Mouse (Mus musculus) intestine, embryonic 16.5 days (tissue): ENCODE results near the gene Kcnc3. TPM values are rescaled to one million over a fixed set of nuclear protein-coding genes. Genes with fewer than 3 reads are reported as not detected.
A peak's percentile ranks its signal among the peaks of the same experiment; 100 is the strongest.

Source experiments
- ATAC-seq: fragments of 200-750 bp; cut with Nextera tagmentation; 2 replicates; pipeline ENCODE4 v1.8.0; 2017; ENCODE audit warnings: moderate TSS enrichment, moderate library complexity
- H3K27ac ChIP-seq: fragments of 300-500 bp; sonication (generic); 2 replicates; pipeline ENCODE4 v1.5.1; 2014; ENCODE audit warnings: mild to moderate bottlenecking, low read length
- H3K27me3 ChIP-seq: fragments of 300-500 bp; sonication (generic); replicated peaks from 2 replicates; pipeline ENCODE4 v1.6.1; 2014; ENCODE audit warnings: low read length, control low read depth, mixed read lengths; ENCODE audit not compliant: control insufficient read depth, insufficient read depth
- H3K36me3 ChIP-seq: fragments of 300-500 bp; sonication (generic); 2 replicates; pipeline ENCODE4 v1.6.1; 2014; ENCODE audit warnings: low read length, control low read depth; ENCODE audit not compliant: control insufficient read depth, insufficient read depth
- H3K4me1 ChIP-seq: fragments of 300-500 bp; sonication (generic); 2 replicates; pipeline ENCODE4 v1.6.1; 2014; ENCODE audit warnings: low read length, control low read depth, mixed read lengths; ENCODE audit not compliant: control insufficient read depth, insufficient read depth
- H3K4me2 ChIP-seq: fragments of 300-500 bp; sonication (generic); 2 replicates; pipeline ENCODE4 v1.6.1; 2014; ENCODE audit warnings: low read depth, low read length, control low read depth
- H3K4me3 ChIP-seq: fragments of 300-500 bp; sonication (generic); 2 replicates; pipeline ENCODE4 v1.5.1; 2014; ENCODE audit warnings: mild to moderate bottlenecking, low read length
- H3K9ac ChIP-seq: fragments of 300-500 bp; sonication (generic); 2 replicates; pipeline ENCODE4 v1.6.1; 2014; ENCODE audit warnings: low read depth, low read length
- H3K9me3 ChIP-seq: fragments of 300-500 bp; sonication (generic); 2 replicates; pipeline ENCODE4 v1.6.1; 2016; ENCODE audit warnings: low read length, control low read depth; ENCODE audit not compliant: control insufficient read depth
- WGBS: fragments of 180-500 bp; shearing (Covaris S2); extraction: QIAGEN DNeasy Blood & Tissue Kit; methylation state at CpG from one replicate; pipeline ENCODE4 v1.1.7; 2014; 5-methylcytosine and 5-hydroxymethylcytosine counted together
- polyA plus RNA-seq: library from polyadenylated mRNA; unstranded; fragments of >200 nt; fragmentation: Nextera tagmentation; extraction: Ambion mirVana; gene quantifications from 2 replicates; pipeline ENCODE4 v1.2.1, GENCODE M21; 2015

Kcnc3 gene
- polyA plus RNA-seq, 1 experiment from 2014 or later: 0.20 TPM

- no peak overlapping the region for H3K4me3 ChIP-seq
- H3K9me3 ChIP-seq: no peaks in the 10 kb centered on the region
- H3K9ac ChIP-seq: no peak overlapping the region
- H3K27ac ChIP-seq: no peak overlapping the region
- peaks cover 43% of the 10 kb centered on the region for H3K27me3 ChIP-seq
- 77% methylated on average over 4 of the region's 4 CpGs for WGBS
- no peak for ATAC-seq
- H3K4me1 ChIP-seq: peaks cover 7% of the 10 kb centered on the region; the same call in 1 of the 2 replicates
- no peaks in the 10 kb centered on the region for H3K36me3 ChIP-seq
- no peak overlapping the region for H3K4me2 ChIP-seq
Measured at GRCm38 (mm10) chr7:44584265-44584804, 6.1 kb upstream of the Kcnc3 start.

- Histone ChIP-seq H3K36me3 (no peaks in the 10 kb centered on the region), H3K27me3 (peaks cover 48% of the 10 kb centered on the region)
Measured at GRCm38 (mm10) chr7:44584921-44585320, 5.5 kb upstream of the Kcnc3 start.

GRCm38 (mm10) chr7:44585606-44586005, 4.9 kb upstream of the Kcnc3 start:
- WGBS: 90% methylated on average over 6 of the region's 6 CpGs

More at GRCm38 (mm10) chr7:44584921-44585320, 5.5 kb upstream of the Kcnc3 start:
- H3K27ac ChIP-seq: no peak overlapping the region
- H3K4me2 ChIP-seq: no peak overlapping the region
- WGBS: 88% methylated on average over 6 of the region's 6 CpGs
- H3K4me1 ChIP-seq: peaks cover 7% of the 10 kb centered on the region; the same call in 1 of the 2 replicates
- no peak overlapping the region for H3K4me3 ChIP-seq
- H3K9ac ChIP-seq: no peak overlapping the region
- ATAC-seq: no peak
- H3K9me3 ChIP-seq: no peaks in the 10 kb centered on the region

GRCm38 (mm10) chr7:44586518-44586917, 3.9 kb upstream of the Kcnc3 start:
- H3K36me3 ChIP-seq: no peaks in the 10 kb centered on the region
- peak overlapping the region; percentile 1; the same call in 1 of the 2 replicates for H3K9ac ChIP-seq
- H3K27me3 ChIP-seq: peaks cover 53% of the 10 kb centered on the region
- peak overlapping the region; percentile 26 for H3K4me2 ChIP-seq
- peak overlapping the region; percentile 25 for H3K4me3 ChIP-seq
- 12% methylated on average over 19 of the region's 19 CpGs for WGBS
- no peak overlapping the region for H3K27ac ChIP-seq
- peaks cover 12% of the 10 kb centered on the region for H3K4me1 ChIP-seq
- no peak for ATAC-seq
- H3K9me3 ChIP-seq: no peaks in the 10 kb centered on the region

More at GRCm38 (mm10) chr7:44585606-44586005, 4.9 kb upstream of the Kcnc3 start:
- Histone ChIP-seq H3K9ac (no peak overlapping the region), H3K4me2 (no peak overlapping the region), H3K4me3 (no peak overlapping the region), H3K4me1 (peaks cover 7% of the 10 kb centered on the region; the same call in 1 of the 2 replicates), H3K9me3 (no peaks in the 10 kb centered on the region), H3K27me3 (peaks cover 48% of the 10 kb centered on the region), H3K36me3 (no peaks in the 10 kb centered on the region), H3K27ac (no peak overlapping the region)
- ATAC-seq: no peak

DNA sequence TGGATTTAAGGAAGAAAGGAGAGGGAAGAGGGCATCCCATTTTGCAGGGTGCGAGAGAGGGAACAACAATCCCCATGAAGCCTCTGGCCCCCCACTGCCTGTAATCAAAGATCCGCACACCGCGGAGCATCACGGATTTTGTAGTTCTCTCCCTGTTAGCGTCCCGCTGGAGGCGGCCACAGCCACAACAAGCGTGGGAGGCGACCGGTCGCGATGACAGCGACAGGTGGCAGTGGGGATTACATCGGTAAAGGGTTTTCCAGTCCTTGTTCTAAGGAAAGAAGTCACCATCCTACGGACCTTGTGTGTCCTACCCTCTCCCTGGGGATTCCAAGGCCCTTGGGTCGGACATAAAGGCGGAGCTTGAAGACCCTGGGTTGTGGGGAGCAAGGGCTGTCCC, 3.5 kb upstream of the Kcnc3 start:
- H3K4me1 ChIP-seq: peaks cover 15% of the 10 kb centered on the region
- peak overlapping the region; percentile 25 for H3K4me3 ChIP-seq
- ATAC-seq: no peak
- WGBS: 1% methylated on average over 18 of the region's 18 CpGs
- H3K9me3 ChIP-seq: no peaks in the 10 kb centered on the region
- H3K36me3 ChIP-seq: no peaks in the 10 kb centered on the region
- H3K4me2 ChIP-seq: peak overlapping the region; percentile 26
- peaks cover 57% of the 10 kb centered on the region for H3K27me3 ChIP-seq
- no peak overlapping the region for H3K27ac ChIP-seq
- no peak overlapping the region for H3K9ac ChIP-seq

DNA sequence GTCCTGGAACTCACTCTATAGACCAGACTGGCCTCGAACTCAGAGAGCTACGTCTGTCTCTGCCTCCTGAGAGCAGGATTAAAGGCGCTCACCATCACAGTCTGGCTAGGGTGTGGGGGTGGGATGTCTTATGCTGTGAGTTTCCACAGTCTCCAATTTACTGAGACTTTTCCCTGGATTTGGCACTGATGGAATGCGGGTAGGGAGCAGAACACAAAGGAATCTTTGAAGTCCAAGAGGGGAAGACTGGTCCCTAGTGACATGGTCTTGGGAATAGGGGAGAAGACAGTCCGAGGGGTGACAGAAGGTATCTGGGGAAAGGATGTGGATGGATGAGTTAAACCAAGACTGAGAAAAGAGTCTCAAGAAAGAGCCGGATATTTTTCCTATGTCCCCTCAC, 2.8 kb upstream of the Kcnc3 start:
- Histone ChIP-seq H3K36me3 (no peaks in the 10 kb centered on the region), H3K9me3 (no peaks in the 10 kb centered on the region), H3K9ac (no peak overlapping the region), H3K4me3 (no peak overlapping the region), H3K27ac (no peak overlapping the region), H3K27me3 (peaks cover 63% of the 10 kb centered on the region), H3K4me1 (peaks cover 15% of the 10 kb centered on the region), H3K4me2 (no peak overlapping the region)
- ATAC-seq: no peak
- 42% methylated on average over 6 of the region's 6 CpGs for WGBS

DNA sequence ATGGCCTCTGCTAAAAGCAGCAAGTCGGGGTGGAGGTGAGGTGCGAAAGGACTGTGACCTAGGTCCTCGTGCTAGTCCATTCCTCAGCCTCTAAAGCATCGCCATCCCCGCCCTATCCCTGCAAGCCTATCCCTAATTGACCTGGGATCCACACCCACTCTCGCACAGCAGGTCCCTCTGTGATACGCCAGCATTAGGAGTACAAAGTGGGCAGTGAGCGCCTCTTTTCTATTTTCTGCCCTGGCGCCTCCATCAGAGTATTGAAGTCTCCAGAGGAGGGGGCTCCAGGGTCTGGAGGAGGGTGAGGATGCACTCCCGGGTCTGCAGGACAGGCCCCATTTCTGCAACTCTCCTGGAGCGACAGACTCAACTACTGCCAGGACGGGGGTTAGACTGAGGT, 2.1 kb upstream of the Kcnc3 start:
- H3K9ac ChIP-seq: no peak overlapping the region; the same call in 1 of the 2 replicates
- H3K4me2 ChIP-seq: peak overlapping the region; percentile 71
- H3K27ac ChIP-seq: no peak overlapping the region
- no peaks in the 10 kb centered on the region for H3K36me3 ChIP-seq
- peaks cover 69% of the 10 kb centered on the region for H3K27me3 ChIP-seq
- peak overlapping the region; percentile 48; the same call in 1 of the 2 replicates for H3K4me3 ChIP-seq
- H3K4me1 ChIP-seq: peaks cover 15% of the 10 kb centered on the region
- 8% methylated on average over 12 of the region's 12 CpGs for WGBS
- no peak for ATAC-seq
- no peaks in the 10 kb centered on the region for H3K9me3 ChIP-seq

DNA sequence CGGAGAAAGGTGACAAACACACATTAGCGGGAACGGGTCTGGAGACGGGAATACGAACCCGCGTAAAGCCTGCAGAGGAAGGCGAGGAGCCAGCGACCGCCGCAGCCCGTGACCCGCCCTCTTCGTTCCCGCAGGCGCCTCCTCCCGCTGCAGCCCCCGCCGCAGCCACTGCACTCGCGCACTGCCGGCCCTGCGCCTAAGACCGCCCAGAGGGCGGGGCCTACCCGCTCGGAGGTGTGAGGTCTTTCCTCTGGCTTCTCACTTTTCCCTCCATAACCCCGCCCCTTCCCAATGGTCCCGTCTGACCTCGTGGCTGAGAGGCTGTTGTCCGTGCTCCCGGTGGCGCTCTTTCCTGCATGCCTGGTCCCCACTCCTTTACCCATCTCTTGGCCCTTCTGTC, 1.3 kb upstream of the Kcnc3 start:
- peak overlapping the region; percentile 46; the same call in 1 of the 2 replicates for H3K9ac ChIP-seq
- H3K4me1 ChIP-seq: peaks cover 17% of the 10 kb centered on the region
- no peak overlapping the region for H3K27ac ChIP-seq
- no peaks in the 10 kb centered on the region for H3K9me3 ChIP-seq
- ATAC-seq: peak; percentile 47
- no peaks in the 10 kb centered on the region for H3K36me3 ChIP-seq
- under 1% methylated on average over 27 of the region's 33 CpGs for WGBS
- H3K27me3 ChIP-seq: peaks cover 73% of the 10 kb centered on the region
- peak overlapping the region; percentile 71 for H3K4me2 ChIP-seq
- H3K4me3 ChIP-seq: peak overlapping the region; percentile 48

- ATAC-seq: no peak
- H3K4me3 ChIP-seq: peak overlapping the region; percentile 27; the same call in 1 of the 2 replicates
- WGBS: 5% methylated on average over 13 of the region's 13 CpGs
- H3K9ac ChIP-seq: no peak overlapping the region
- peaks cover 70% of the 10 kb centered on the region for H3K27me3 ChIP-seq
- peaks cover 17% of the 10 kb centered on the region for H3K4me1 ChIP-seq
- no peaks in the 10 kb centered on the region for H3K9me3 ChIP-seq
- H3K27ac ChIP-seq: no peak overlapping the region
- no peaks in the 10 kb centered on the region for H3K36me3 ChIP-seq
- H3K4me2 ChIP-seq: peak overlapping the region; percentile 99
Measured at GRCm38 (mm10) chr7:44589946-44590345, 518 bp upstream of the Kcnc3 start.
